Mouse (Mus musculus): ENCODE data around the gene Selenbp2. TPM values are rescaled to one million over a fixed set of nuclear protein-coding genes. Genes with fewer than 3 reads are reported as not detected.
"Not testable (repeated sequence)": the region's sequence is repeated elsewhere in the genome, so short reads cannot be mapped to it uniquely, and the experiment has no call there.

The Selenbp2 gene
- polyA plus RNA-seq, 1 experiment from 2014 or later = 0.48 TPM

DNA sequence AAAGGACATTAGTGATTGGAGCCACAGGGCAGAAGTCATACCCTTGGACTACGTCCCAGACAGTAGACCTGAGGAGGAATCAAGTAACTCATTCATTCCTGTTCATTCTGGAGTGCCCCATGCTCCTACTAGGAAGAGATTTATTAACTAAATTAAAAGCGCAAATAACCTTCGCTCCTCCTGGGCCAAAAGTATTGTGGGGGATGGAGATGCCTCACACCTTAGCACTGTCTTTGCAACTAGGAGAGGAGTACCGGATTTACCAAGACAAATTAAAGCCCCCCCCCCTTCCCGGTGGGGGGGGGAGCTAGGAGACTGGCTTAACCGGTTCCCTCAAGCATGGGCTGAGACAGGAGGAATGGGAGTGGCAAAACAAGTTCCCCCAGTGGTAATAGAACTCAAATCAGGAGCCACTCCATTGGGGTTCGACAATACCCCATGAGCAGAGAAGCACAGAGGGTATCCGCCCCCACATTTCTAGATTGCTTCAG, 14.0 kb upstream of the Selenbp2 start:
- Histone ChIP-seq H3K9me3 (no peaks in the 10 kb centered on the region), H3K9ac (replicated peaks) (no peak overlapping the region), H3K4me3 (no peak overlapping the region), H3K4me1 (no peaks in the 10 kb centered on the region), H3K4me2 (replicated peaks) (no peak overlapping the region), H3K27me3 (no peaks in the 10 kb centered on the region), H3K27ac (replicated peaks) (no peak overlapping the region), H3K36me3 (no peaks in the 10 kb centered on the region)
- 77% methylated on average over 8 of the region's 8 CpGs for WGBS
- ATAC-seq (replicated peaks) = no peak

- 94% methylated on average over 12 of the region's 12 CpGs for WGBS
- H3K36me3 ChIP-seq; H3K4me3 ChIP-seq; H3K27ac ChIP-seq (replicated peaks); H3K9me3 ChIP-seq; ATAC-seq (replicated peaks); H3K4me1 ChIP-seq; H3K4me2 ChIP-seq (replicated peaks); H3K27me3 ChIP-seq; H3K9ac ChIP-seq (replicated peaks): not testable (repeated sequence)
Observed at GRCm38 (mm10) chr3:94680032-94680431, 13.3 kb upstream of the Selenbp2 start.

- Histone ChIP-seq H3K36me3 (no peaks in the 10 kb centered on the region), H3K4me2 (replicated peaks) (no peak overlapping the region), H3K4me1 (no peaks in the 10 kb centered on the region), H3K27me3 (no peaks in the 10 kb centered on the region), H3K9me3 (no peaks in the 10 kb centered on the region), H3K4me3 (no peak overlapping the region), H3K27ac (replicated peaks) (no peak overlapping the region), H3K9ac (replicated peaks) (no peak overlapping the region)
- 94% methylated on average over 16 of the region's 16 CpGs for WGBS
- ATAC-seq (replicated peaks) = no peak
Observed at GRCm38 (mm10) chr3:94680783-94681182, 12.6 kb upstream of the Selenbp2 start.

GRCm38 (mm10) chr3:94683646-94684045, 9.7 kb upstream of the Selenbp2 start:
- no peaks in the 10 kb centered on the region for H3K27me3 ChIP-seq
- no peaks in the 10 kb centered on the region for H3K9me3 ChIP-seq
- no peak overlapping the region for H3K9ac ChIP-seq (replicated peaks)
- H3K27ac ChIP-seq (replicated peaks) = no peak overlapping the region
- no peak overlapping the region for H3K4me3 ChIP-seq
- no peak overlapping the region for H3K4me2 ChIP-seq (replicated peaks)
- WGBS = 85% methylated on average over 6 of the region's 6 CpGs
- H3K4me1 ChIP-seq = no peaks in the 10 kb centered on the region
- no peak for ATAC-seq (replicated peaks)
- no peaks in the 10 kb centered on the region for H3K36me3 ChIP-seq

- H3K27ac ChIP-seq (replicated peaks); H3K9ac ChIP-seq (replicated peaks); H3K9me3 ChIP-seq; ATAC-seq (replicated peaks); H3K27me3 ChIP-seq; H3K36me3 ChIP-seq; H3K4me1 ChIP-seq; H3K4me2 ChIP-seq (replicated peaks); H3K4me3 ChIP-seq: not testable (repeated sequence)
- WGBS = 88% methylated on average over 8 of the region's 8 CpGs
Observed at GRCm38 (mm10) chr3:94685989-94686772, 7.2 kb upstream of the Selenbp2 start.

DNA sequence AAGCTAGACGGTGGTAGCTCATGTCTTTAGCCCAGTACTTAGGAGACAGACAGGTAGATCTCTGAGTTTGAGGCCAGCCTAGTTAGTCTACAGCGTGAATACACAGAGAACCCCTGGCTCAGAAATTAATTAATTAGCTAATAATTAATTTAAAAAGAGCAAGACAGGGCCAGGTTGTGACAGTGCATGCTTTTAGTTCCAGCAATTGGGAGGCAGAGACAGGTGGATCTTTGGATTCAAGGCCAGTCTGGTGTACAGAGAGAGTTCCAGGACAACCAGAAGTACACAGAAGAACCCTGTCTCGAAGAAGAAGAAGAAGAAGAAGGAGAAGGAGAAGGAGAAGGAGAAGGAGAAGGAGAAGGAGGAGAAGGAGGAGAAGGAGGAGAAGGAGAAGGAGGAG, 4.7 kb upstream of the Selenbp2 start:
- not testable (repeated sequence) for ATAC-seq (replicated peaks); H3K9me3 ChIP-seq; H3K27me3 ChIP-seq; H3K4me2 ChIP-seq (replicated peaks); H3K4me1 ChIP-seq; H3K36me3 ChIP-seq; H3K4me3 ChIP-seq; H3K27ac ChIP-seq (replicated peaks); H3K9ac ChIP-seq (replicated peaks)
- 76% methylated on average over 3 of the region's 3 CpGs for WGBS

DNA sequence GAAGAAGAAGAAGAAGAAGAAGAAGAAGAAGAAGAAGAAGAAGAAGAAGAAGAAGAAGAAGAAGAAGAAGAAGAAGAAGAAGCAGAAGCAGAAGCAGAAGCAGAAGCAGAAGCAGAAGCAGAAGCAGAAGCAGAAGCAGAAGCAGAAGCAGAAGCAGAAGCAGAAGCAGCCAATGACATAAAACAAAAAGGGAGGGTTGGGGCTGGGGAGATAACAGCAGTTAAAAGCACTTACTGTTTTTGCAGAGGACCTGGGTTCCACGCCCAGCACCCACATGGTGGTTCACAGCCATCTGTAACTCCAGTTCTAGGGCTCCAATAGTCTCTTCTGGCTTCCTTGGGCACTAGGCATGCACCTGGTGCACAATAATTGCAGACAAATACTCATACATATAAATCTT, 4.2 kb upstream of the Selenbp2 start:
- not testable (repeated sequence) for H3K9me3 ChIP-seq

DNA sequence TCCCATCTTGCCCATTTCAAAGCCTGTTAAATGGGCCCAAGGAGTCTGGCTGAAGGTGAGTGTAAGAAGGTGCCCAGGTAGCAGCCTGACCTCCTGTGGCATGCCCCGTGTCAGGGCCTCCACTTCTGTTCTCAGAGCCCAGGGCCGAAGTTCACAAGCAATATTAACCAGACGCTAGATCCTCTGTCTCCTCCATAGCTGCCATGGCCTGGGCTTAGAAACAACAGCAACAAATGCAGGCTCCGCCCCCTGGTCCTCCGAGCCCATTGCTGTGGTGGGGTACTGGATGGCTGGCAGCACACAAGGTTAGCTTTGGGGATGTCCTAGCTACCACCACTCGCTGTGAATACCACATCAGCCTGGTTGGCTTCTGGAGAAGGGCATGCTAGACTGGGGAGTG, 3.2 kb upstream of the Selenbp2 start:
- not testable (repeated sequence) for H3K27ac ChIP-seq (replicated peaks); H3K9ac ChIP-seq (replicated peaks); H3K4me2 ChIP-seq (replicated peaks); H3K9me3 ChIP-seq; H3K4me1 ChIP-seq; H3K36me3 ChIP-seq; ATAC-seq (replicated peaks); H3K27me3 ChIP-seq; H3K4me3 ChIP-seq
- WGBS = 60% methylated on average over 6 of the region's 6 CpGs

More for the DNA sequence above, 4.2 kb upstream of the Selenbp2 start:
- H3K4me3 ChIP-seq; H3K9ac ChIP-seq (replicated peaks); H3K4me1 ChIP-seq; H3K4me2 ChIP-seq (replicated peaks); H3K36me3 ChIP-seq; H3K27ac ChIP-seq (replicated peaks); ATAC-seq (replicated peaks); H3K27me3 ChIP-seq: not testable (repeated sequence)
- 68% methylated on average over 1 of the region's 1 CpGs for WGBS

DNA sequence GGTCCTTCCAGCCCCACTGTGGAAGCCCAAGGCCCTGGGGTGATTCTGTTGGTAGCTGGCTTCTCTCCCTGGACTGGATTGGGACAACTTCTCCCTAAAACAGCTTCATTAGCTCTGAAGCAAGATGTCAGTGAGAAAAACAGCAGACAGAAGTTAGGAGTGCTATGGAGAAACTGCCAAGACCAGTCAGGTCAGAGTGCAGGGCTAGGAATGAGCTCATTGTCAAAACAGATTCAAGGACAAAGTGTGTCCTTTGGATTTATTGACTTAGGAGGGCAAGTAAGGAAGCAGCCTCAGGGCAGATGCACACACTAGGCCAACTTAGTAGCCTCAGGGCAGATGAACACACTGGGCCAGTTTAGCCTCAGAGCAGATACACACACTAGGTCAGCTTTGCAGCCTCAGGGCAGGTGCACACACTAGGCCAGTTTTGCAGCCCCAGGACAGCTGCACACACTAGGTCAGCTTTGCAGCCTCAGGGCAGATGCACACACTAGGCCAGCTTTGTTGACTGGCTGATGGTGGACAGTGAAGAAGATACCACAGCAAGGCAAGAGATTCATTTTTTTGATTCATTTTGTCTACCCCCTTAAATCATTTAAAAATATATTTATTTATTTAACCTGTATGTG, 2.6 kb upstream of the Selenbp2 start:
- Histone ChIP-seq H3K27me3 (no peaks in the 10 kb centered on the region), H3K9me3 (no peaks in the 10 kb centered on the region), H3K4me3 (no peak overlapping the region), H3K4me2 (replicated peaks) (no peak overlapping the region), H3K4me1 (no peaks in the 10 kb centered on the region), H3K9ac (replicated peaks) (no peak overlapping the region), H3K36me3 (no peaks in the 10 kb centered on the region), H3K27ac (replicated peaks) (no peak overlapping the region)
- no peak for ATAC-seq (replicated peaks)

- not testable (repeated sequence) for H3K36me3 ChIP-seq
Observed at GRCm38 (mm10) chr3:94691694-94692093, 1.7 kb upstream of the Selenbp2 start.

GRCm38 (mm10) chr3:94693874-94694273, 518 bp downstream of the Selenbp2 start:
- H3K9ac ChIP-seq (replicated peaks); H3K27ac ChIP-seq (replicated peaks); H3K9me3 ChIP-seq; H3K27me3 ChIP-seq; H3K4me1 ChIP-seq; H3K4me3 ChIP-seq; ATAC-seq (replicated peaks); H3K36me3 ChIP-seq; H3K4me2 ChIP-seq (replicated peaks): not testable (repeated sequence)
- WGBS = 76% methylated on average over 5 of the region's 8 CpGs

More at GRCm38 (mm10) chr3:94691694-94692093, 1.7 kb upstream of the Selenbp2 start:
- not testable (repeated sequence) for H3K4me2 ChIP-seq (replicated peaks); H3K9me3 ChIP-seq; H3K9ac ChIP-seq (replicated peaks); H3K4me3 ChIP-seq; H3K4me1 ChIP-seq; H3K27me3 ChIP-seq; H3K27ac ChIP-seq (replicated peaks); ATAC-seq (replicated peaks)
- WGBS = 90% methylated on average over 4 of the region's 4 CpGs

DNA sequence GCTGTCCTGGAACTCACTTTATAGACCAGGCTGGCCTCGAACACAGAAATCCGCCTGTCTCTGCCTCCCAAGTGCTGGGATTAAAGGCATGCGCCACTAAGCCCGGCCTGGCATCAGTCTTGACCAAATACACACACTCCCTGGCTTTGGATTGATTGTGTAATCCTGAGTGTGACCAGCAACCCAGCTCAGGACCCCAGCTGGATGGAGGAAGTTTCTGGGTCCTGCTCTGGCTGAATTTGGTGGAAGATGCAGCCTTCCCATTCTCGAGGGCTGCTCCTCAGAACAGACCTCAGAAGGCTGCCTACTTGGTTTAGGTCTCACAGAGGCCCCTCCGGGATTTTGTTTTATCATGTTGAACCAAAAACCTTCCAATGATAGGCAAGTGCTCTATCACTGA, 2.2 kb downstream of the Selenbp2 start:
- H3K4me2 ChIP-seq (replicated peaks); H3K9me3 ChIP-seq; H3K4me1 ChIP-seq; H3K27ac ChIP-seq (replicated peaks); H3K27me3 ChIP-seq; ATAC-seq (replicated peaks); H3K36me3 ChIP-seq; H3K9ac ChIP-seq (replicated peaks); H3K4me3 ChIP-seq: not testable (repeated sequence)
- WGBS = 85% methylated on average over 6 of the region's 6 CpGs

- H3K4me1 ChIP-seq; ATAC-seq (replicated peaks): not testable (repeated sequence)
- WGBS = 92% methylated on average over 4 of the region's 4 CpGs
Observed at GRCm38 (mm10) chr3:94696257-94696656, 2.9 kb downstream of the Selenbp2 start.

More at GRCm38 (mm10) chr3:94696257-94696656, 2.9 kb downstream of the Selenbp2 start:
- H3K9me3 ChIP-seq; H3K4me2 ChIP-seq (replicated peaks); H3K4me3 ChIP-seq; H3K36me3 ChIP-seq; H3K9ac ChIP-seq (replicated peaks); H3K27ac ChIP-seq (replicated peaks); H3K27me3 ChIP-seq: not testable (repeated sequence)
